Mouse (Mus musculus) embryonic facial prominence, embryonic 12.5 days (tissue): Measurements from ENCODE around the gene Gm49380. TPM values are rescaled to one million over a fixed set of nuclear protein-coding genes. Genes with fewer than 3 reads are reported as not detected.

ENCODE experiments used
- ATAC-seq: fragments of 200-750 bp; cut with Nextera tagmentation; 2 replicates; pipeline ENCODE4 v1.8.0; 2017; ENCODE audit not compliant: insufficient number of reproducible peaks, insufficient read depth, low FRiP score, low TSS enrichment
- H3K27ac ChIP-seq: fragments of 300-500 bp; sonication (generic); 2 replicates; pipeline ENCODE4 v1.5.1; 2016; ENCODE audit warnings: mild to moderate bottlenecking
- H3K27me3 ChIP-seq: fragments of 300-500 bp; sonication (generic); 2 replicates; pipeline ENCODE4 v1.6.1; 2016; ENCODE audit warnings: mild to moderate bottlenecking, moderate library complexity
- H3K36me3 ChIP-seq: fragments of 300-500 bp; sonication (generic); 2 replicates; pipeline ENCODE4 v1.6.1; 2016; ENCODE audit warnings: mild to moderate bottlenecking
- H3K4me1 ChIP-seq: fragments of 300-500 bp; sonication (generic); 2 replicates; pipeline ENCODE4 v1.6.1; 2016
- H3K4me2 ChIP-seq: fragments of 300-500 bp; sonication (generic); replicated peaks from 2 replicates; pipeline ENCODE4 v1.6.1; 2016; ENCODE audit warnings: mild to moderate bottlenecking, moderate library complexity
- H3K4me3 ChIP-seq: fragments of 300-500 bp; sonication (generic); 2 replicates; pipeline ENCODE4 v1.5.1; 2016; ENCODE audit warnings: mild to moderate bottlenecking
- H3K9ac ChIP-seq: fragments of 300-500 bp; sonication (generic); 2 replicates; pipeline ENCODE4 v1.6.1; 2016; ENCODE audit warnings: mild to moderate bottlenecking, moderate library complexity
- H3K9me3 ChIP-seq: fragments of 300-500 bp; sonication (generic); 2 replicates; pipeline ENCODE4 v1.6.1; 2016; ENCODE audit warnings: mild to moderate bottlenecking, moderate library complexity
- WGBS: fragments of 180-500 bp; shearing (Covaris S2); methylation state at CpG from one replicate; pipeline ENCODE4 v1.1.7; 2016; 5-methylcytosine and 5-hydroxymethylcytosine counted together
- polyA plus RNA-seq: library from polyadenylated mRNA; unstranded; fragments of >200 nt; fragmentation: Nextera tagmentation; extraction: Ambion mirVana; gene quantifications from 2 replicates; pipeline ENCODE4 v1.2.1, GENCODE M21; 2016

The Gm49380 gene
- polyA plus RNA-seq, 1 experiment from 2014 or later: 0.19 TPM

DNA sequence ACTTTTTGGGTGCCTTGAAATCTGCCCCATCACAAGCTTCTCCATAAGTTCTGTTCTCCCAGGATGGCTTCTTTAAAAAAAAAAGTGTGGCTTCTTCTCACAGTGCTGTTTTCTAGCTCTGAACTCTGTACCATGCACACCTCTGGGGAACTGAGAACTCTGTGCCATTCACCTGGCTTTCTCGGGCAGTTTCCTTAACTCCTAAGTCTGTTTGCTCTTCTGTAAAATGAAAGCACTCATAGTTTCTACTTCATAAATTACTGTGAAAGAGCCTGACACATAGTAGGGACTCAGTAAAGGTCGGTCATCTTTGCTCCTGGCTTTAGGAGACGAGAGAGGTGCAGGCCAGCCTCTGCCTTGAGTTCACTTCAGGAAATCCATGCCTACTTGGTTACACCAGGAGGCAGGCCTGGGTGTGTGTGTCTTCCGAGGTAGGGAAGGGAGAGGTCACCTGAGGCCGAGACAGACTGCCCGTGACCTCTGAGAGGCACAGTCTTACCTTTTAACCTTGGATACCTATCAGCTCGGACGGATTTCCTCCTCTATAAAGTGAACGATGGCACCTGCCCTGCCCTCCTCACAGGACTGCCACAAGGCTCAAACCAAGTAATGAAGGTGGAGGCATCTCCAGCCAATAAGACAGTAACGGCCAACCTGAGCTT is 35.0 kb downstream of the Gm49380 start:
- no peak overlapping the region for H3K4me2 ChIP-seq
- no peak overlapping the region for H3K27ac ChIP-seq
- no peak overlapping the region for H3K9ac ChIP-seq
- H3K27me3 ChIP-seq: peaks cover 6% of the 10 kb centered on the region; the same call in 1 of the 2 replicates
- no peaks in the 10 kb centered on the region for H3K9me3 ChIP-seq
- peaks cover 14% of the 10 kb centered on the region for H3K4me1 ChIP-seq
- ATAC-seq: no peak
- 75% methylated on average over 10 of the region's 10 CpGs for WGBS
- no peaks in the 10 kb centered on the region for H3K36me3 ChIP-seq
- no peak overlapping the region for H3K4me3 ChIP-seq

DNA sequence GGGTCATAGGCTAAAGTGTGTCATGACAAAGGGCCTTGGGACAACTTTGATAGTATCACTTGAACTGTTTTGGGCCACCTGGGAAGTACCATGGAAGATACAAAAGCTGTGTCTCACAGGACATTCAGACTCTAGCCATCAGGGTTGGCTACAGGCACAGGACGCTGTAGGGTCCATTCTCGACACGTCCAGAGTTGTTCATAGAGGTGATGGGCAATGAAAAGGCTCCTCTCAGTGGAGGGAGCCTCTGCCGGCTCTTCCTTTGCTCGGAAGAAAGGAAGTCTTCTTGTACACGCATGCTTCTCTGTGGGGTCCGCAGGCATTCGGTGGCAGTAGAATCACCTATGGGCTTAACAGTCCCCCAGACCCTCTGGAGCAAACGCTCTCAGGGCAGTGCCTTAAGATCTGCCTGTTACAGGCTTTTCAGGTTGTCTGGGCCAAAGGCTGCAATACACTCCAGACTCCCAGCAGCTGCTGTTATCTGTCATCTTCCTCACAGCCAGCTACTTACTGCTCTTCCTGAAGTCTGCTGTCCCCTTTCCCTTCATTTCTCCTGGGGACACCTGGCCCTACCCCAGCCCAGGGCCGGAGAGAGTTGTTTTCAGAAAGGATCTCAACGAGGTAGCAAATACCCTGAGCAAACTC is 35.9 kb downstream of the Gm49380 start:
- Histone ChIP-seq H3K4me2 (no peak overlapping the region), H3K9ac (no peak overlapping the region), H3K27ac (no peak overlapping the region), H3K36me3 (no peaks in the 10 kb centered on the region), H3K27me3 (0 out of 2 replicates have a peak, but pooled peaks cover 6% of the 10 kb centered on the region), H3K4me3 (no peak overlapping the region), H3K9me3 (no peaks in the 10 kb centered on the region), H3K4me1 (peaks cover 15% of the 10 kb centered on the region)
- WGBS: 80% methylated on average over 11 of the region's 11 CpGs
- no peak for ATAC-seq

DNA sequence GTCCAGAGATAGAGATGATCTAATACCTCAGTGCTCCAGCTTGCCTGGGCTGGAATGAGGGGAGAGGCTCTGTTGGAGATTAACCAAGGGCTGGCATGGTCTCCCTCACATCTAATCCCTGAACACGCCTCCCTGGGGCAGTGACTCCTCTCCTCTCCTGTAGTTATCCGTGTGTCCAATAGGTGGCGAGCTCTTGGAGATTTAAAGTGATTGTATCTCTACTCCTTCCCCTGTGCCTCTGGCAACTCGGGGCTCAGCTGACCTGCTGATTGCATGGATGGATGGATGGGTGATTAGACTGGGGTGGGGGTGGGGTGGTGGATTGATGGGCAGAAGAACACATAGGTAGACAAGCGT is 36.6 kb downstream of the Gm49380 start:
- Histone ChIP-seq H3K4me3 (no peak overlapping the region), H3K9me3 (no peaks in the 10 kb centered on the region), H3K4me1 (peaks cover 21% of the 10 kb centered on the region), H3K36me3 (no peaks in the 10 kb centered on the region), H3K27ac (no peak overlapping the region), H3K4me2 (no peak overlapping the region), H3K9ac (no peak overlapping the region), H3K27me3 (0 out of 2 replicates have a peak, but pooled peaks cover 6% of the 10 kb centered on the region)
- no peak for ATAC-seq
- 16% methylated on average over 5 of the region's 5 CpGs for WGBS

DNA sequence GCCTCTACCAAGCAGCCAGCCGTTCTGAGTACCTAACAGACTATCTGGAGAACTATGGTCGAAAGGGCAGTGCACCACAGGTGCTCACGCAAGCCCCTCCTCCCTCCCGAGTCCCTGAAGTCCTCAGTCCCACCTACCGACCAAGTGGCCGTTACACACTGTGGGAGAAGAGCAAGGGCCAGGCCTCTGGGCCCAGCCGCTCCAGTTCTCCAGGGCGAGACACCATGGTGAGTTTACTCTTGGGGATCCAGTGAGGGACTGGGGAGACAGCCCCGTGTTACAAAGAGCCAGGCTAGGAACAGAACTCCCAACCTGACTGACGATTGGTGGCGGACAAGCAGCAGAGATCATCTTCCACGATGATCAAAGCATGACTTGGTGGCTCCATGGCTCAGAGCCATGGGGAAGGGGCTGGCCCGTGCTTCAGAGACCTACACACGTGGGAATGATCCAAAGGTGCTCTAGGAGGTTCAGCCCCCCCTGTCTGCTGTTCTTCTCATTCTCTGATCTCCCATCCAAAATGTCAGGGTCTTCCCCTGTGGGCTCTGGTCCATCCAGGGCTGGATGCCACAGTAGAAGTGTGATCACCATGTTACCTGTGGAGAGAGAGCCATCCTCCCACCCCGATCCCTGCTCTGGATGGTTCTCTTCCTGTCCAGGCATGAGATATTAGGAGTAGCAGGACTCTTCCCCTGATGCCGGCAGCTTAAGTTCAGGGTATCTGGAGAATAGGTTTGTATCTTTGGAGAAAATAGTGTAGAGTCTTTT is 37.1 kb downstream of the Gm49380 start:
- no peak for ATAC-seq
- peaks cover 24% of the 10 kb centered on the region for H3K4me1 ChIP-seq
- H3K4me2 ChIP-seq: no peak overlapping the region
- no peak overlapping the region for H3K9ac ChIP-seq
- 0 out of 2 replicates have a peak, but pooled peaks cover 6% of the 10 kb centered on the region for H3K27me3 ChIP-seq
- no peaks in the 10 kb centered on the region for H3K36me3 ChIP-seq
- H3K27ac ChIP-seq: no peak overlapping the region
- H3K4me3 ChIP-seq: no peak overlapping the region
- WGBS: 63% methylated on average over 16 of the region's 16 CpGs
- no peaks in the 10 kb centered on the region for H3K9me3 ChIP-seq

DNA sequence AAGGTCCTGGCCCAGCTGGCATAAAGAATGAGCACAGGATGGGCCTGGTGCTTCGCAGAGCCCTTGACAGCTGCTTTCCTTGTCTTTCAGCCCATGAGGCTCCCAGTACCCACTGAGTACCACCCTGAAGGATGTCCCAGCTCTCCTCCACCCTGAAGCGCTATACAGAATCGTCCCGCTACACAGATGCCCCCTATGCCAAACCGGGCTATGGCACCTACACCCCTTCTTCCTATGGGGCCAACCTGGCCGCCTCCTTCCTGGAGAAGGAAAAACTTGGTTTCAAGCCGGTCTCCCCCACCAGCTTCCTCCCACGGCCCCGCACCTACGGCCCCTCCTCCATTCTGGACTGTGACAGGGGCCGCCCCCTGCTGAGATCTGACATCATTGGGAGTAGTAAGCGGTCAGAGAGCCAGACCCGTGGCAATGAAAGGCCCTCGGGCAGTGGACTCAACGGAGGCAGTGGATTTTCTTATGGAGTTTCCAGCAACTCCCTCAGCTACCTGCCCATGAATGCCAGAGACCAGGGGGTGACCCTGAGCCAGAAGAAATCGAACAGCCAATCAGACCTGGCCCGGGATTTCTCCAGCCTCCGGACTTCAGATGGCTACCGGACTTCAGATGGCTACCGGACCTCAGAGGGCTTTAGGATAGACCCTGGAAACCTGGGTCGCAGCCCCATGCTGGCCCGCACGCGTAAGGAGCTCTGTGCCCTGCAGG is 37.9 kb downstream of the Gm49380 start:
- Histone ChIP-seq H3K4me1 (peaks cover 31% of the 10 kb centered on the region), H3K9ac (no peak overlapping the region), H3K4me2 (no peak overlapping the region), H3K27me3 (0 out of 2 replicates have a peak, but pooled peaks cover 6% of the 10 kb centered on the region), H3K36me3 (no peaks in the 10 kb centered on the region), H3K4me3 (no peak overlapping the region), H3K9me3 (no peaks in the 10 kb centered on the region), H3K27ac (no peak overlapping the region)
- 68% methylated on average over 24 of the region's 24 CpGs for WGBS
- ATAC-seq: no peak

DNA sequence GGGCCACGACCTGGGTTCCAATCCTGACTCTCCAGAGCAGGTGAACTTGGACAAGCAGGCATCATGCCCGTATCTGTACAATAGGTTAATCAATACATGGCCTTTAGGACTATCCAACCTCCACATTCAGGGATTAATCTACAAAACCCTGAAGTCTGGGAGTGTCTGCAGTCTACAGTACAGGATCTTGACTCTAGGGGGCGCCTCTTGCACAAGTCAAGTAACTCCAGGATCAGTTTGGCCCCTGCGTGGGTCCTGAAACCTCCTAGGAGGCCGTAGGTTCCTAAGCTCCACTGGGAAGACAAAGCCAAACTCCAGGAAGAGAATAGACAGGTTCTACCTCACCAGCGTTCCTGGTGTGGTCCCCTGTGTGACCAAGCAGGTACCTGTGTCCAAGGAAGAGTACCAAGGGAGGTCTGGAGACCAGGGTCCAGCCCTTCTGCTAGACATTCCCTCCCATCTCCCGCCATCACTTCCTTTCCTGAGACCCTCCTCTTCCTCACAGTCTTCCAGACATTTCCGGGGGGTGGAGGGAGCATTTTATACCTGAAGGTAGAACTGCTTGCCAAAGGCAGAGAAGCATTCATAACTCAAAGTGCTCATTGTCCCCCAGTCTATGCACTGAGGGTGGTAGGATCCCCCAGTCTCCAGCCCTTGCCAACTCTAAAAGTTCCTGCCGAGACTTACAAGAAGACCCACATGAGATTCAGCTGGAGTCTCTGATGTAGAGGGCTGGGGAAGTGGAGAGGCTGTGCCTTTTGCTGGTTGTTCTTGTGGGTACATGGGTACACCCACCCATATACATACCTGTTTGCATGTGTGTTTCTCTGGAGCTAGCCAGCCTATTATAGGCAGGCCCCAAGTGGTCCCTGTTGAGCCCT is 38.7 kb downstream of the Gm49380 start:
- ATAC-seq: no peak
- H3K4me1 ChIP-seq: peaks cover 34% of the 10 kb centered on the region
- no peak overlapping the region for H3K9ac ChIP-seq
- no peak overlapping the region for H3K4me3 ChIP-seq
- H3K36me3 ChIP-seq: no peaks in the 10 kb centered on the region
- no peaks in the 10 kb centered on the region for H3K9me3 ChIP-seq
- no peaks in the 10 kb centered on the region for H3K27me3 ChIP-seq
- no peak overlapping the region for H3K27ac ChIP-seq
- 61% methylated on average over 9 of the region's 9 CpGs for WGBS
- H3K4me2 ChIP-seq: no peak overlapping the region

DNA sequence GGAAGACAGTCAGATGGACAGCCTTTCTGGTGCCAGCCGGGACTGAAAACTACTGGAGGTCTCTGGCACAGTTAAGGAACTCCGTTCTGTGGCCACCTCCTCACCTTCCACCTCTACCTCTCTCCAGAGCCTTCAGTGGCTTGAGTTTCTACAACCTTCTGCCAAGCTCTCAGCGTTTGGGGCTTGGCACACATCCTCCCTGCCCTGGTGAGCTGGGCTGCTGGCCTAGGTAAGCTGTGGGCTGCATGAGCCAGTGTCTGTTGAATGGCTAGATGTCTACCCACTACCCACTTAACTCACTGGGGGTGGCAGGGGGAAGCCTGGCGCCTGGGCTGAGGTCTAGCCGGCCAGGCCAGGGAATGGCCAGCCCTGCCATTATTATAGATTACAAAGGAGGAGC is 40.2 kb downstream of the Gm49380 start:
- no peak for ATAC-seq
- Histone ChIP-seq H3K27ac (no peak overlapping the region), H3K9me3 (no peaks in the 10 kb centered on the region), H3K4me1 (peaks cover 26% of the 10 kb centered on the region), H3K4me3 (no peak overlapping the region), H3K9ac (no peak overlapping the region), H3K4me2 (no peak overlapping the region), H3K27me3 (no peaks in the 10 kb centered on the region), H3K36me3 (no peaks in the 10 kb centered on the region)
- WGBS: 66% methylated on average over 5 of the region's 5 CpGs

DNA sequence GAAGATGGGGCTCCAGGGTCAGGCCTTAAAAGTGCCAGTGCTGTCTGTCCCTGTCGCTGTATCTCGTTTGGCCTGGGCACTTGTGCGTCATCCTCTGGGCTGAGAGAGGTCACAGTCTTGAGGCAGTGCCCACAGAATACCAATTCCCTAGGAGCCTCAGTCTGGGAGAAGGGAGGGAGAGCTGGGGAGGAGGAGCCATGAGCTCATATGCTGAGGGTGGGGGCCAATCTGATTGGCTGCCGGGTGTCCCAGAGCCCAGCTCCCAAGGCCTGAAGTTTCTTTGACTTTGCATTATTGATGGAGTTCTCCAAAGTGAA is 40.7 kb downstream of the Gm49380 start:
- H3K4me2 ChIP-seq: no peak overlapping the region
- no peak overlapping the region for H3K27ac ChIP-seq
- H3K9me3 ChIP-seq: no peaks in the 10 kb centered on the region
- 31% methylated on average over 4 of the region's 4 CpGs for WGBS
- peaks cover 29% of the 10 kb centered on the region for H3K4me1 ChIP-seq
- no peak overlapping the region for H3K4me3 ChIP-seq
- no peaks in the 10 kb centered on the region for H3K27me3 ChIP-seq
- H3K36me3 ChIP-seq: no peaks in the 10 kb centered on the region
- no peak overlapping the region for H3K9ac ChIP-seq
- no peak for ATAC-seq

DNA sequence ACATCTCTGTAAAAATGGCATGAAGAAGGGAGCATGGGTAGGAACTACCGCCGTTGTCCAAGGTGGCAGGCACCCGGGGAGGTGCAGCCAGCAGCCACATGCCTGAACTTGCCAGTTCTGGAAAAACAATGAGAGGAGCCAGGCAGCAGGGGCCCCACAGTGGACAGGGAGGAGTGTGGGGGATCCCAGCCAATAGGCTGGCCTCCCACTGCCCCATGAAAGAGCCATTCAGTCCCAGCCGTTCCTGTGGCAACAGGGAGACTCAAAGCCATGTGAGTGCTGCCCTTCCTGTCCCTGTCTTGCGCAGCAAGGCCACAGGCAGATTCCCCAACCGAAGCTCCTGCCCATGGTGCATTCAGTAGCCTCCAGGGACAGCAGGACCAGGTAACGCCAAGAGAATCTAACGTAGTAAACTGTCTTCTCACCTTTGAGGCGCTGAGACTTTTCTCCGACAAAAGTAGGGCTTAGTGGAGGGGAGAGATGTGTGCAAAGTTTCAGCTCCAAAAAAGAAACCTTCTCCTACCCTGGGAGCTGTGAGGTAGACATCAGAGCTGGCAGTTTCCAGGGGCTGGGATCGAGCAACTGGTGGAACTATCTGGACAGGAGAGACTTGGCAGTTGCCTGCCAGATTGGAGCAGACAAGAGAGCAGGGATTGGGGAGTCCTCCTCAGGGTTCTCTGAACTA is 41.2 kb downstream of the Gm49380 start:
- H3K9ac ChIP-seq: no peak overlapping the region
- ATAC-seq: no peak
- 24% methylated on average over 11 of the region's 11 CpGs for WGBS

DNA sequence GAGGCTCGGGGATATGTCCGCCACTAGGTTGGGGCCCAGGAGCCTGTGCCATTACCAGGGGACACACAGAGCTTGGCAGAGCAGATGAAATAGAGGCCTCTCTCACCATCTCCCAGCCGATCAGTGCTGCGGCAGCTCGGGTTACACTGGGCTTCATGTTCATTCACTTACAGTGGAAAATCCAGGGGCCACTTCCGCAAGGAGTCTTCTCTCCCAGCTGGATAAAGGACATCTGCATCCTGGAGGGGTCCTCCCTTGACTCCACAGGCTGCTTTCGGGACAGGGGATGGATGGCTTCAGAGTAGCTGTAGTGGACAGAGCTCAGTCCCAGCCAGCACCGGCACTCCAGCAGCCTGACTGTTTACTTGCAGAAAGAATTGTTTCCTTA is 42.5 kb downstream of the Gm49380 start:
- no peak overlapping the region for H3K27ac ChIP-seq

More for the DNA sequence above, 41.2 kb downstream of the Gm49380 start:
- H3K4me3 ChIP-seq: no peak overlapping the region
- H3K9me3 ChIP-seq: no peaks in the 10 kb centered on the region
- H3K4me1 ChIP-seq: peaks cover 29% of the 10 kb centered on the region
- peak overlapping the region; percentile 14; the same call in 1 of the 2 replicates for H3K4me2 ChIP-seq
- no peaks in the 10 kb centered on the region for H3K36me3 ChIP-seq
- H3K27ac ChIP-seq: no peak overlapping the region
- H3K27me3 ChIP-seq: no peaks in the 10 kb centered on the region

More for the DNA sequence above, 42.5 kb downstream of the Gm49380 start:
- peaks cover 27% of the 10 kb centered on the region for H3K4me1 ChIP-seq
- no peaks in the 10 kb centered on the region for H3K27me3 ChIP-seq
- no peak for ATAC-seq
- no peaks in the 10 kb centered on the region for H3K9me3 ChIP-seq
- no peak overlapping the region for H3K4me3 ChIP-seq
- no peak overlapping the region; the same call in 1 of the 2 replicates for H3K4me2 ChIP-seq
- WGBS: 22% methylated on average over 8 of the region's 8 CpGs
- no peaks in the 10 kb centered on the region for H3K36me3 ChIP-seq
- H3K9ac ChIP-seq: no peak overlapping the region
